Mouse (Mus musculus) spleen, adult 2 months (tissue): Measurements from ENCODE around the gene Arl4a.

Source experiments
- CTCF ChIP-seq: fragments of 200-500 bp; IDR thresholded peaks from 2 replicates; pipeline ENCODE4 v1.5.1; 2011; ENCODE audit warnings: mild to moderate bottlenecking, inconsistent platforms; ENCODE audit not compliant: insufficient read depth, insufficient read length, insufficient replicate concordance; ENCODE audit errors: extremely low read depth
- POLR2A ChIP-seq: fragments of 200-500 bp; IDR thresholded peaks from 2 replicates; pipeline ENCODE4 v1.6.1; 2011; ENCODE audit warnings: low read depth, low read length, inconsistent platforms

DNA sequence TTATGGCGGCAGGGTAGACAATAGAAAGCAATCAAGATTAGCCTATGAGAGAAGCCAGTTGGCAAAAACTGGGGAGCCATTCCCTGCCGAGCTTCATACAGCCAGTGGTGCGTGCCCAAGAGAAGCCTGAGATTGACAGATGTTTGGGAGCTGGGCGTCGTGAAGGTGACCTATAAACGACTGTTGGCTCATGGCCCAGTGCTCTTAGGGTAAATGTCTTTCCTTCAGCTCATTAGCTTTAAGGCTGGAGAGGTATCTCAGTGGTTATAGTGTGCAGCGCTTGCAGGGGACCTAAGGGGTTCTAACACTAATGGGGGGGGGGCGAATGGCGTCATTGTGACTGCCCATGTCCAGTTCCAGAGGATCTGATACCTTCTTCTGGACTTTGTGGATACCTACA is 21.8 kb downstream of the Arl4a start:
- TF ChIP-seq CTCF (no peak), POLR2A (no peak)
